Mouse (Mus musculus) Patski (cell line): ENCODE data around the gene Reps1. TPM values are rescaled to one million over a fixed set of nuclear protein-coding genes. Genes with fewer than 3 reads are reported as not detected.

Experiments
- ATAC-seq: fragments of 100-300 bp; one replicate; pipeline ENCODE4 v1.8.0; 2021
- CTCF ChIA-PET: fragments of 350-600 bp; sonication (Branson Sonifier 250); formaldehyde crosslinking; loops from one replicate; lab custom pipeline; 2022; ENCODE audit warnings: inconsistent platforms; lab: Charles Lee
- POLR2A ChIA-PET: fragments of 350-600 bp; sonication (Branson Sonifier 250); formaldehyde crosslinking; loops from one replicate; lab custom pipeline; 2022; ENCODE audit warnings: antibody characterized with exemption, inconsistent platforms; lab: Charles Lee
- DNase-seq: peaks from one replicate; pipeline ENCODE4 v3.0.0-alpha.2; 2011; ENCODE audit warnings: low read depth, low spot score
- H3K27me3 ChIP-seq: fragments of 371-371 bp; one replicate; pipeline ENCODE4 v1.5.1; 2021
- CTCF ChIP-seq: fragments of 100-300 bp; IDR thresholded peaks from one replicate; pipeline ENCODE4 v1.5.1; 2021
- in situ Hi-C: fragments of 300-500 bp; cut with MboI; formaldehyde crosslinking; loops from 3 replicates; pipeline ENCODE4 v1.11.1; 2018; ENCODE audit warnings: low pct_unique_long_range_greater_than_20kb, mixed read lengths
- polyA plus RNA-seq: library from polyadenylated mRNA; unstranded; gene quantifications from one replicate; pipeline ENCODE4 v1.2.3, GENCODE M21; 2021

The Reps1 gene
- polyA plus RNA-seq, 1 experiment from 2014 or later, result 32.9 TPM

- ChIA-PET POLR2A (interaction anchor here (1.0 to 1.5 kb wide), 2 partner anchors 17 to 26 kb away, joined by 3 read pairs; no protein-coding TSS in a partner anchor), CTCF (no interaction called here)
- no peak for DNase-seq
- ATAC-seq, result peak; percentile 97
- in situ Hi-C loops, result no loop called here
- no peak for TF ChIP-seq CTCF
- no peaks in the 10 kb centered on the region for H3K27me3 ChIP-seq
Observed at GRCm38 (mm10) chr10:18022741-18023347, 32.8 kb upstream of the Reps1 start, which contains the start of gene Abracl. Abracl (minus strand) TSS chr10:18023288.

GRCm38 (mm10) chr10:18034408-18034807 lies 21.3 kb upstream of the Reps1 start:
- DNase-seq, result no peak
- H3K27me3 ChIP-seq, result no peaks in the 10 kb centered on the region
- in situ Hi-C loops, result no loop called here
- CTCF ChIA-PET, result interaction anchor here (1.1 kb wide), 1 partner anchor 9 kb away, joined by 3 read pairs; no protein-coding TSS in a partner anchor
- no peak for TF ChIP-seq CTCF
- POLR2A ChIA-PET, result no interaction called here
- no peak for ATAC-seq

GRCm38 (mm10) chr10:18036849-18037248 lies 18.8 kb upstream of the Reps1 start:
- no peaks in the 10 kb centered on the region for H3K27me3 ChIP-seq
- DNase-seq, result no peak
- POLR2A ChIA-PET, result no interaction called here
- CTCF ChIA-PET, result interaction anchor here (1.4 kb wide), 1 partner anchor 170 kb away, joined by 3 read pairs; no protein-coding TSS in a partner anchor
- TF ChIP-seq CTCF, result no peak
- in situ Hi-C loops, result no loop called here
- no peak for ATAC-seq

GRCm38 (mm10) chr10:18046380-18046779 lies 9.3 kb upstream of the Reps1 start:
- ChIA-PET CTCF (no interaction called here), POLR2A (no interaction called here)
- in situ Hi-C loops, result no loop called here
- ATAC-seq (no peak), DNase-seq (no peak)
- no peak for TF ChIP-seq CTCF
- H3K27me3 ChIP-seq, result no peaks in the 10 kb centered on the region

GRCm38 (mm10) chr10:18047380-18048146 lies 8.1 kb upstream of the Reps1 start:
- TF ChIP-seq CTCF, result no peak
- POLR2A ChIA-PET, result no interaction called here
- no peak for ATAC-seq
- in situ Hi-C loops, result no loop called here
- no peaks in the 10 kb centered on the region for H3K27me3 ChIP-seq
- CTCF ChIA-PET, result no interaction called here
- DNase-seq, result no peak

- DNase-seq (no peak), ATAC-seq (peak; percentile 97)
- TF ChIP-seq CTCF, result peak; percentile 96
- no peaks in the 10 kb centered on the region for H3K27me3 ChIP-seq
- POLR2A ChIA-PET, result interaction anchor here (0.8 to 1.6 kb wide), 2 partner anchors 12 to 141 kb away, joined by 3 to 8 read pairs; no protein-coding TSS in a partner anchor
- CTCF ChIA-PET, result interaction anchor here (1.3 to 3.8 kb wide), 2 partner anchors 62 to 142 kb away, joined by 4 to 20 read pairs; no protein-coding TSS in a partner anchor
- in situ Hi-C loops, result no loop called here
Observed at GRCm38 (mm10) chr10:18055009-18055695, 509 bp upstream of the Reps1 start.

- CTCF ChIA-PET, result interaction anchor here (1.2 to 3.8 kb wide), 5 partner anchors 10 to 141 kb away, joined by 3 to 20 read pairs (median 6); no protein-coding TSS in a partner anchor
- DNase-seq (no peak), ATAC-seq (no peak)
- POLR2A ChIA-PET, result interaction anchor here (0.7 to 1.6 kb wide), 2 partner anchors 9 to 140 kb away, joined by 4 to 8 read pairs; no protein-coding TSS in a partner anchor
- TF ChIP-seq CTCF, result no peak
- in situ Hi-C loops, result no loop called here
- H3K27me3 ChIP-seq, result no peaks in the 10 kb centered on the region
Observed at GRCm38 (mm10) chr10:18056391-18056745, 707 bp downstream of the Reps1 start.

GRCm38 (mm10) chr10:18058681-18059338 lies 3.1 kb downstream of the Reps1 start:
- ChIA-PET CTCF (interaction anchor here (1.4 kb wide), 1 partner anchor 19 kb away, joined by 3 read pairs; no protein-coding TSS in a partner anchor), POLR2A (no interaction called here)
- no peaks in the 10 kb centered on the region for H3K27me3 ChIP-seq
- in situ Hi-C loops, result no loop called here
- ATAC-seq (no peak), DNase-seq (no peak)
- TF ChIP-seq CTCF, result no peak

- ATAC-seq (no peak), DNase-seq (no peak)
- TF ChIP-seq CTCF, result no peak
- no peaks in the 10 kb centered on the region for H3K27me3 ChIP-seq
- CTCF ChIA-PET, result interaction anchor here (1.3 kb wide), 1 partner anchor 14 kb away, joined by 5 read pairs; no protein-coding TSS in a partner anchor
- in situ Hi-C loops, result no loop called here
- POLR2A ChIA-PET, result interaction anchor here (1.0 kb wide), 1 partner anchor 9 kb away, joined by 3 read pairs; no protein-coding TSS in a partner anchor
Observed at GRCm38 (mm10) chr10:18059807-18060206, 4.1 kb downstream of the Reps1 start.
